Mouse (Mus musculus): ENCODE results near the gene Ephb4.

Ephb4 gene

GRCm38 (mm10) chr5:137335066-137335465, 14.8 kb upstream of the Ephb4 start:
- peak; percentile 84 for DNase-seq

GRCm38 (mm10) chr5:137337190-137337589, 12.7 kb upstream of the Ephb4 start:
- DNase-seq: peak; percentile 87

GRCm38 (mm10) chr5:137338256-137338655, 11.7 kb upstream of the Ephb4 start:
- peak; percentile 99 for DNase-seq

- DNase-seq: peak; percentile 99
Observed at GRCm38 (mm10) chr5:137338663-137339289, 11.1 kb upstream of the Ephb4 start.

- DNase-seq: peak; percentile 99
Observed at GRCm38 (mm10) chr5:137339290-137339979, 10.5 kb upstream of the Ephb4 start.

GRCm38 (mm10) chr5:137340222-137340621, 9.7 kb upstream of the Ephb4 start:
- DNase-seq: peak; percentile 89

GRCm38 (mm10) chr5:137342407-137343012, 7.4 kb upstream of the Ephb4 start:
- DNase-seq: peak; percentile 57

- peak; percentile 70 for DNase-seq
Observed at GRCm38 (mm10) chr5:137343412-137343811, 6.5 kb upstream of the Ephb4 start.

GRCm38 (mm10) chr5:137343869-137344268, 6.0 kb upstream of the Ephb4 start:
- DNase-seq: peak; percentile 73

GRCm38 (mm10) chr5:137345821-137346220, 4.1 kb upstream of the Ephb4 start:
- DNase-seq: peak; percentile 93

- no peak for DNase-seq
Observed at GRCm38 (mm10) chr5:137346388-137346787, 3.5 kb upstream of the Ephb4 start.

- DNase-seq: peak; percentile 63
Observed at GRCm38 (mm10) chr5:137346983-137347382, 2.9 kb upstream of the Ephb4 start.

GRCm38 (mm10) chr5:137347856-137348255, 2.1 kb upstream of the Ephb4 start:
- peak; percentile 95 for DNase-seq

GRCm38 (mm10) chr5:137348482-137349383, 1.2 kb upstream of the Ephb4 start:
- peak; percentile 99 for DNase-seq

- DNase-seq: peak; percentile 92
Observed at GRCm38 (mm10) chr5:137350205-137351057, 522 bp downstream of the Ephb4 start.

GRCm38 (mm10) chr5:137351058-137351380, 1.1 kb downstream of the Ephb4 start:
- DNase-seq: no peak

- DNase-seq: peak; percentile 90
Observed at GRCm38 (mm10) chr5:137351394-137351793, 1.5 kb downstream of the Ephb4 start.

- DNase-seq: peak; percentile 98
Observed at GRCm38 (mm10) chr5:137352011-137352975, 2.4 kb downstream of the Ephb4 start.

- DNase-seq: peak; percentile 92
Observed at GRCm38 (mm10) chr5:137354091-137354490, 4.2 kb downstream of the Ephb4 start.

- DNase-seq: peak; percentile 88
Observed at GRCm38 (mm10) chr5:137358382-137358781, 8.5 kb downstream of the Ephb4 start.

GRCm38 (mm10) chr5:137369665-137370064, 19.8 kb downstream of the Ephb4 start:
- DNase-seq: peak; percentile 86
